Mouse (Mus musculus) limb, embryonic 10.5 days (tissue): ENCODE results near the gene Itga9. TPM values are rescaled to one million over a fixed set of nuclear protein-coding genes. Genes with fewer than 3 reads are reported as not detected.

ENCODE experiments used
- DNase-seq: peaks from one replicate; pipeline ENCODE4 v3.0.0-alpha.2; 2017; ENCODE audit warnings: low spot score
- H3K27ac ChIP-seq: fragments of 300-500 bp; sonication (generic); 2 replicates; pipeline ENCODE4 v1.5.1; 2016; ENCODE audit warnings: mild to moderate bottlenecking
- H3K27me3 ChIP-seq: fragments of 300-500 bp; sonication (generic); 2 replicates; pipeline ENCODE4 v1.6.1; 2016; ENCODE audit warnings: low read depth, mild to moderate bottlenecking; ENCODE audit not compliant: poor library complexity, severe bottlenecking
- H3K36me3 ChIP-seq: fragments of 300-500 bp; sonication (generic); 2 replicates; pipeline ENCODE4 v1.6.1; 2016; ENCODE audit warnings: mild to moderate bottlenecking, moderate library complexity
- H3K4me1 ChIP-seq: fragments of 300-500 bp; sonication (generic); 2 replicates; pipeline ENCODE4 v1.6.1; 2016
- H3K4me3 ChIP-seq: fragments of 300-500 bp; sonication (generic); 2 replicates; pipeline ENCODE4 v1.5.1; 2016; ENCODE audit warnings: mild to moderate bottlenecking, moderate library complexity
- H3K9me3 ChIP-seq: fragments of 300-500 bp; sonication (generic); replicated peaks from 2 replicates; pipeline ENCODE4 v1.6.1; 2016; ENCODE audit warnings: mild to moderate bottlenecking
- WGBS: fragments of 180-500 bp; shearing (Covaris S2); methylation state at CpG from one replicate; pipeline ENCODE4 v1.1.7; 2016; 5-methylcytosine and 5-hydroxymethylcytosine counted together
- polyA plus RNA-seq: library from polyadenylated mRNA; unstranded; fragments of >200 nt; fragmentation: Nextera tagmentation; extraction: Ambion mirVana; gene quantifications from 2 replicates; pipeline ENCODE4 v1.2.1, GENCODE M21; 2016

Itga9 gene
- polyA plus RNA-seq, 1 experiment from 2014 or later = 8.8 TPM

DNA sequence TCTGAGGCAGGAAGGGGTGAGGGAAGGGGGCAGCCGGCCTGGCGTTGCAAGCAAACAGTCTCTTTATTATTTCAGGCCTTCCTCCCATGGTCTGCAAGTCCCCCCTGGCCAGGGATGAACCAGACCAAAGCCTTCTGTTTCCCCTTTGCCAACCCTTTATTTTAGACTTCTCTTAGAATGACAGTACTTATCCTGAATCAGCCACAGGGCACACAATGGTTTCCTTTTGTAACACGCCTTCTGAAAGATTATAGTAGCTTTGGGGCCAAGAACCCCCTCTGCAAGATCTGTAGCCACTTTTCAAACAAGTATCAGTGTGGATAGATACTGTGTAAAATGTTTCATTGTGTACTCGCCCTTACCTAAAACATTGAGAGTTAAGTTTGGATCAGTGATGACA lies 178.1 kb downstream of the Itga9 start:
- H3K27ac ChIP-seq = no peak overlapping the region
- peaks cover 14% of the 10 kb centered on the region for H3K36me3 ChIP-seq
- no peak overlapping the region for H3K4me3 ChIP-seq
- 60% methylated on average over 4 of the region's 4 CpGs for WGBS
- H3K27me3 ChIP-seq = no peaks in the 10 kb centered on the region
- no peaks in the 10 kb centered on the region for H3K9me3 ChIP-seq
- DNase-seq = no peak
- H3K4me1 ChIP-seq = peaks cover 30% of the 10 kb centered on the region

DNA sequence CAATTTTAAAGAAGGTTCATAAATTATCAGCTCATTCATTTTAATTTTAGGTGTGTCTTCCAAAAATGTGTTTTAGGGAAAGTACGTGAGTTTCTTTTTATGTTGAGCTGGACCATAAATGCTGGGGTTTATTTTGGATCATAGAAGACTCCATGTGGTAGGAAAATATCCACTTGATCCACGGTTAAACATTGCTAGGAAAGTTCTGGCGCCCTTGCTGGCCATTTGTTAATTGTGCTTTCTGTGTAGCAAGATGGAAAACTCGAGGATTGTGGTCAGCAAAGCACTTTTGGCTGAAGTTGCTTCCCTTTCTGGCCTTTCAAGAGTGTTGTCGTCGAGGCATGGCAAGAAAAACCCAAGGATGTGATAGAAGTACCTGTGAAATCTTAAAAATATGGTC lies 179.3 kb downstream of the Itga9 start:
- WGBS = 91% methylated on average over 6 of the region's 6 CpGs
- Histone ChIP-seq H3K4me1 (peaks cover 30% of the 10 kb centered on the region), H3K27me3 (no peaks in the 10 kb centered on the region), H3K27ac (no peak overlapping the region), H3K36me3 (peaks cover 5% of the 10 kb centered on the region), H3K4me3 (no peak overlapping the region), H3K9me3 (no peaks in the 10 kb centered on the region)
- no peak for DNase-seq

GRCm38 (mm10) chr9:118788869-118789281 lies 182.4 kb downstream of the Itga9 start:
- Histone ChIP-seq H3K4me1 (peaks cover 31% of the 10 kb centered on the region), H3K36me3 (0 out of 2 replicates have a peak, but pooled peaks cover 2% of the 10 kb centered on the region), H3K4me3 (no peak overlapping the region), H3K9me3 (no peaks in the 10 kb centered on the region), H3K27me3 (no peaks in the 10 kb centered on the region), H3K27ac (0 out of 2 replicates have a peak overlapping the region, but pooled peaks have one; percentile 4)
- WGBS = 67% methylated on average over 10 of the region's 10 CpGs
- DNase-seq = no peak

GRCm38 (mm10) chr9:118791231-118791630 lies 184.7 kb downstream of the Itga9 start:
- Histone ChIP-seq H3K9me3 (no peaks in the 10 kb centered on the region), H3K4me1 (peaks cover 35% of the 10 kb centered on the region), H3K27me3 (no peaks in the 10 kb centered on the region), H3K36me3 (0 out of 2 replicates have a peak, but pooled peaks cover 2% of the 10 kb centered on the region), H3K27ac (no peak overlapping the region), H3K4me3 (no peak overlapping the region)
- DNase-seq = no peak
- WGBS = 89% methylated on average over 3 of the region's 3 CpGs

DNA sequence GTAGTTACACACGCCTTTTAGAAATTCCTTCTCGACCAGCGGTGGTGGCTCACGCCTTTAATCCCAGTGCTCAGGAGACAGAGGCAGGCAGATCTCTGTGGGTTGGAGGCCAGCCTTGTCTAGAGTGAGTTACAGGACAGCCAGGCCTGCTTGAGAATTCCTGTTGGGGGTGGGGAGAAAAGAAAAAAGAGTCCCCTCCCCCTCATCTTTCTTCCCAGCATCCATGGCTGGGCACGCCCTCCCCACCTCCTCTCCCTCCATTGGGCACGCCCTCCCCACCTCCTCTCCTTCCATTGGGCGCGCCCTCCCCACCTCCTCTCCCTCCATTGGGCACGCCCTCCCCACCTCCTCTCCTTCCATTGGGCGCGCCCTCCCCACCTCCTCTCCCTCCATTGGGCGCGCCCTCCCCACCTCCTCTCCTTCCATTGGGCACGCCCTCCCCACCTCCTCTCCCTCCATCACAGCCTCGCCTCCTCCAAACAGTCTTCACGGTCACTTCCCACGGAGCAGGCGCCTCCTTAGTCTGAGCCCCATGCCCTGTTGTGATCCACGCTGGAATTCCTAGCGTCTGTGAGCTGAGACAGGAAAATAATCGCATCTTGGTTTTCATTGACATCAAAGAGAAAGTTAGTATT lies 186.8 kb downstream of the Itga9 start:
- H3K27me3 ChIP-seq = no peaks in the 10 kb centered on the region
- no peak overlapping the region for H3K27ac ChIP-seq
- peaks cover 35% of the 10 kb centered on the region for H3K4me1 ChIP-seq
- WGBS = 74% methylated on average over 18 of the region's 21 CpGs
- no peak for DNase-seq
- H3K4me3 ChIP-seq = no peak overlapping the region
- H3K36me3 ChIP-seq = 0 out of 2 replicates have a peak, but pooled peaks cover 5% of the 10 kb centered on the region
- no peaks in the 10 kb centered on the region for H3K9me3 ChIP-seq

DNA sequence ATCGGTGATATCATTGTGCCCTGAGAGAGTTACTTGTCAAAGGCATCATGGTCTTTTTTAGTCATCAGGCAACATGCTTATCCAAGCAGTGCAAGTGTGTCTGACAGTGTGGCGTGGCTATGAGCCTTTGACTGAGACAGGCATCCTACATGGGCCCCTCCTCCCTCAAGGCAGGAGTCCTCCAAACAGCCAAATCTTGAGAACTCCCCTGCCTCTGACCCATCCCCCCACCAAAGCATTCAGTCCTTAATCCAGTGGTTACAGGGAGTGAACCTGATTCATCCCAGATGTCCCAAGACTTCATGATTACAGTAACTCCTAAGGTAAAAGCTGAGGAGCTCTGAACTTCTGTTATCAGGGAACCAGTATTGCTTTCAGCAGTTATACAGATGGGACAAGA lies 188.2 kb downstream of the Itga9 start:
- H3K36me3 ChIP-seq = 0 out of 2 replicates have a peak, but pooled peaks cover 5% of the 10 kb centered on the region
- no peaks in the 10 kb centered on the region for H3K27me3 ChIP-seq
- H3K27ac ChIP-seq = peak overlapping the region; percentile 76
- no peaks in the 10 kb centered on the region for H3K9me3 ChIP-seq
- WGBS = 47% methylated on average over 2 of the region's 2 CpGs
- H3K4me1 ChIP-seq = peaks cover 34% of the 10 kb centered on the region
- no peak for DNase-seq
- no peak overlapping the region for H3K4me3 ChIP-seq

- no peaks in the 10 kb centered on the region for H3K27me3 ChIP-seq
- no peaks in the 10 kb centered on the region for H3K9me3 ChIP-seq
- no peak overlapping the region for H3K4me3 ChIP-seq
- H3K36me3 ChIP-seq = 0 out of 2 replicates have a peak, but pooled peaks cover 5% of the 10 kb centered on the region
- peaks cover 34% of the 10 kb centered on the region for H3K4me1 ChIP-seq
- WGBS = 27% methylated on average over 4 of the region's 4 CpGs
- peak overlapping the region; percentile 76 for H3K27ac ChIP-seq
- no peak for DNase-seq
Measured at GRCm38 (mm10) chr9:118795304-118795703, 188.8 kb downstream of the Itga9 start.

DNA sequence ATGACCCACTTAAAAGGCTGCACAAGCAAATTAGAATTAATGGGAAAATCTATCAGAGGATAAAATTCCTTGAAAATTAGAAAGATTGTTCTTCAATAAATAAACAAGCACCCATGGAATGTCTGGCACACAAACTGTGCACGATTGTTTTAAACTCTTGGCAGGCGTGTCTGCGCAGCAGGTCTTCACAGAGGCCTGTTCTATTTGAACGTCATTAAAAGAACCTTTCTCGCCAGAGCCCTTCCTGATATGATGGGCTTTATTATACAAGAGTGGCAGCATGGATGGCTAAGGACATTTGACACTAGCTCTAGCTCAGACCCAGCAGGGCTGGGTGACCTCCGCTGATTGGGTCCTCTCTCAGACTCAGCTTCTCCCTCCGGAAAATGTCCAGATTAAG lies 192.6 kb downstream of the Itga9 start:
- 0 out of 2 replicates have a peak, but pooled peaks cover 4% of the 10 kb centered on the region for H3K36me3 ChIP-seq
- DNase-seq = no peak
- no peak overlapping the region; the same call in 1 of the 2 replicates for H3K27ac ChIP-seq
- H3K27me3 ChIP-seq = no peaks in the 10 kb centered on the region
- WGBS = 87% methylated on average over 7 of the region's 7 CpGs
- no peaks in the 10 kb centered on the region for H3K9me3 ChIP-seq
- H3K4me1 ChIP-seq = peaks cover 19% of the 10 kb centered on the region
- H3K4me3 ChIP-seq = no peak overlapping the region

DNA sequence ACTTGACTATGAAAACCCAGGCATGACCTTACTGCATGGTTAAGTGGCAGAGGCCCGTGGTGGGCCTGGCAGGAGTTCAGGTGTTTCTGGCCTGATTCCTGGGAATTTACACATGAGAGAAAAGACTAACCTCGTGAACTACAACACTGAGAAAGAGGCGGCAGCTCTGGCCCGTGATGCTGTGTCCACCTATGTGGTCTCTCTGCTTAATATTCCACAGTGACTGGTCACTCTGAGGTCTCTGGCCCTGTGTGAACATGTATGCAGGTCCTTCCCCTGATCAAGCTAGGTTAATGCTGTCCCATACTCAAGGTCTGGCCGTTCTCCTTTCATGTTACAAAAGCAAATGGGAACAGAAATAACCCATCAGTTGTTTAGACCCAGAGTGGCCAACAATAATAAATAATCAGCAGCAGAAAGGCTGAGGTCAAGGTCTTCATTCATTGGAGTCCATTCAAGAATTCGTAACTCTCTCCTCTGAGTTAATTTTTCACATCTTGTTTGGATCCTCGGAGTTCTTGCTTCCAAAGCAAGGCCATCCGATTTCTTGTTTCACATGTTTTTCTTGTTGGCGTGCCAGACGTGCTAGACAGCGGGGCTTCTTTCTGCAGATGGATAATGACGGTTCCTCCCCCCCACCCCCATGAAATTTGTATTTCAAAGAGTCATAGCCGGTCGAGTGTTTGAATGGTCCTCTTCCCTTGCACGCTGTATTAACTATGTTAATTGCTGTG lies 194.9 kb downstream of the Itga9 start:
- DNase-seq = no peak
- Histone ChIP-seq H3K36me3 (0 out of 2 replicates have a peak, but pooled peaks cover 4% of the 10 kb centered on the region), H3K4me1 (peaks cover 4% of the 10 kb centered on the region; the same call in 1 of the 2 replicates), H3K27ac (no peak overlapping the region), H3K9me3 (no peaks in the 10 kb centered on the region), H3K27me3 (no peaks in the 10 kb centered on the region), H3K4me3 (no peak overlapping the region)
- 85% methylated on average over 15 of the region's 15 CpGs for WGBS

DNA sequence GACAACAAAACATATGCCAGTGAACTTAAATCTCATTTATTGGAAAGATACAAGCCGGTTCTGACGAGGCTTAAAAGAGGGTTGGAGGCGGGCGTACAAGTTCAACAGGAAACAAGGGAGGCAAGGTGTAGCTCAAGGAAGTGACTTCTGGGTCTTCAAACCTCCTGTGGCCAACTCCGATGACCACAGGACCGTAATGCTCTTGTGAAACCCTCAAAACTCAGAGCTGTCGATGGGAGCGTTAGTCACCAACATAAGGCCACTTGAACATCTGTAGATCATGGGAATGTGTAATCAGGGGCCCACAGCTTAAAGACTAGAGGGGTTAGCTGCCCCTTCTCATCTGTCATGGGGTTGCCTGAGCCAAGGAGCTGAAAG lies 195.4 kb downstream of the Itga9 start:
- Histone ChIP-seq H3K4me3 (no peak overlapping the region), H3K4me1 (peaks cover 4% of the 10 kb centered on the region; the same call in 1 of the 2 replicates), H3K9me3 (no peaks in the 10 kb centered on the region), H3K27me3 (no peaks in the 10 kb centered on the region), H3K27ac (no peak overlapping the region), H3K36me3 (no peaks in the 10 kb centered on the region)
- no peak for DNase-seq
- WGBS = 92% methylated on average over 8 of the region's 8 CpGs

- Histone ChIP-seq H3K9me3 (no peaks in the 10 kb centered on the region), H3K4me1 (peaks cover 4% of the 10 kb centered on the region; the same call in 1 of the 2 replicates), H3K27me3 (no peaks in the 10 kb centered on the region), H3K4me3 (no peak overlapping the region), H3K27ac (no peak overlapping the region), H3K36me3 (no peaks in the 10 kb centered on the region)
- no peak for DNase-seq
- WGBS = 98% methylated on average over 11 of the region's 11 CpGs
Measured at GRCm38 (mm10) chr9:118802380-118802779, 195.9 kb downstream of the Itga9 start.

DNA sequence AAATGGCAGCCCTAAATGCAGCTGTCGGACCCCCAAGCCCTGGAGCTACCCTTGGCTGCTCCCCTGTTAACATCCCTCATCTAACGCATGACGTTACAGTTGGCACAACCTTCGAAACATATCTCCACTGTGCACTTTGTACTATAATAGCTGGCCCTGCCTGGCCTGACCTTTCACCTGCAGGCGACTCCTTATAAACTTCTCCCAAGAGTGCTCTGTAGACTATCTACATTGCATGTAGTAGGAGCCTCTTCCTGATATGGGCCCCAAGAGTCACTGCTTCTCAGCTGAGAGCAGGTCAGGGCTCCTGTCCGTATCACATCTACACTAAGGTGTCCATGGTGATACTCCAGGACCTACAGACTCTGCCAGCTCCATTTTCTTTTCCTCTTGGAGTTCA lies 199.2 kb downstream of the Itga9 start:
- H3K27me3 ChIP-seq = no peaks in the 10 kb centered on the region
- H3K36me3 ChIP-seq = peaks cover 3% of the 10 kb centered on the region; the same call in 1 of the 2 replicates
- no peak overlapping the region for H3K27ac ChIP-seq
- no peak for DNase-seq
- no peaks in the 10 kb centered on the region for H3K4me1 ChIP-seq
- no peak overlapping the region for H3K4me3 ChIP-seq
- 89% methylated on average over 6 of the region's 6 CpGs for WGBS
- no peaks in the 10 kb centered on the region for H3K9me3 ChIP-seq

GRCm38 (mm10) chr9:118807669-118808068 lies 201.2 kb downstream of the Itga9 start:
- no peak overlapping the region for H3K4me3 ChIP-seq
- 98% methylated on average over 3 of the region's 3 CpGs for WGBS
- peaks cover 2% of the 10 kb centered on the region; the same call in 1 of the 2 replicates for H3K4me1 ChIP-seq
- peaks cover 3% of the 10 kb centered on the region; the same call in 1 of the 2 replicates for H3K36me3 ChIP-seq
- no peak for DNase-seq
- no peaks in the 10 kb centered on the region for H3K9me3 ChIP-seq
- no peak overlapping the region for H3K27ac ChIP-seq
- H3K27me3 ChIP-seq = no peaks in the 10 kb centered on the region
